Mouse (Mus musculus): ENCODE data around the gene Btnl9. TPM values are rescaled to one million over a fixed set of nuclear protein-coding genes. Genes with fewer than 3 reads are reported as not detected.
"Not testable (repeated sequence)": the region's sequence is repeated elsewhere in the genome, so short reads cannot be mapped to it uniquely, and the experiment has no call there.

Btnl9 gene
- total RNA-seq, 2 experiments from 2014 or later = 0.11 to 0.59 TPM

DNA sequence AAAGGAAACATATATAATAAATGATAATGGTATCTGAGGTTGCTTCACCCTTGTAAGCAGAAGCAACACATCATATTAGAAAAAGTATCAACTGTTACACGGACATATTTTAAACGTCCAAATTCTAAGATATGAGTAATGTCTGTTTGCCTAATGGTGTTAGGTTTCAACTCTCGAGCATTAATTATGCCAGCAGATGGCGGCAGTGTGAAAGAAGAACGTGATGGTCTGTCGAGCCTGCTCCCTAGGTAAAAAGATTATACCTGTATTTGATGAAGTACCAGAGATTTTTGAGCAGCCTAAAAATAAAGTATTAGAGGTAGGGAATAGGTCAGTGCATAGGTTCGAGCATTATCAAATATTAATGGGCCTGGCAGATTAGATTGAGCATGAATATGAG is 2.8 kb upstream of the Btnl9 start:
- intact Hi-C loops (cut with DNase I) = loop anchor here (5.0 kb wide), 1 partner anchor 83 kb away; no protein-coding TSS in a partner anchor
- DNase-seq (ENCODE audit: extremely low spot score in 1 of 2, low spot score in 2 of 2) = peak; percentile 47 to 58

DNA sequence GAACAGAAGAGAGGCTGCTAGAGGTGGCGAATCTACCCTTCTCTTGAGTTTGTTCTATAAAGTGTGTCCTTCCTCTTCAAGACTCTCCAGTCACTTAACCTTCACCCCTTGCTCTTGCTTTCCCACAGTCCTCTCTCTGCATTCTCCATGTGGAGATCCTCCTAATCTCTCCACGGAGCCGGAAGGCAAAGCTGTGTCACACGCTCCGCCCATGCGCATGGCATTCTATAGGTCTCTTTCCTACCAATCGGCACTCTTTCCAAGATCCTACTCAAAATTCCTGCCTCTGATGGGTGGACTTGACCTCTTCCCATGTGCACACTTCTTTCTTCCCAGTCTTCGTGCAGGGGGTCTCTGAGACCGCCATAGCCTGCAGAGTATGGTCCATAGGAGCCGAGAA is 742 bp upstream of the Btnl9 start:
- intact Hi-C loops (cut with DNase I) = loop anchor here (5.0 kb wide), 1 partner anchor 85 kb away; no protein-coding TSS in a partner anchor
- no peak for DNase-seq (ENCODE audit: extremely low spot score in 1 of 2, low spot score in 2 of 2)

DNA sequence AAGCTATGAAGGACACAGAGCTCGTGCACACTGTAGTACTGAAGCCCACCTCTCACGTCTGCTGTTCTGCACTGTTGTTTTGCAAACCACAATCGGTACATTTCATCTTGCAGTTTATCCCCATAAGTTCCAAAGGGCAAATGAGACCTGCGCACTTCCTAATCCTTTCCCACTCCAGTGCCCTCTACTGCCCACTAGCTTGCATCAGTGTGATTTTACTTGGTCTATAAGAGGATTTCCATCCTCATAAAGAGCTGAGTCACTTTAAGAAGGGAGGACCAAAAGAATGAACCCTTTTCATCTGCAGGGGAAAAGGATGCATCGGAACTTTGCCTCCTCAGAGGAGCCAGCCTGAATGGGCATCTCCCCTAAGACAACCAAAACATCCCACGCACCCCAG is 507 bp downstream of the Btnl9 start:
- no peak for DNase-seq (ENCODE audit: extremely low spot score in 1 of 2, low spot score in 2 of 2)
- intact Hi-C loops (cut with DNase I) = loop anchor here (5.0 kb wide), 1 partner anchor 86 kb away; no protein-coding TSS in a partner anchor

DNA sequence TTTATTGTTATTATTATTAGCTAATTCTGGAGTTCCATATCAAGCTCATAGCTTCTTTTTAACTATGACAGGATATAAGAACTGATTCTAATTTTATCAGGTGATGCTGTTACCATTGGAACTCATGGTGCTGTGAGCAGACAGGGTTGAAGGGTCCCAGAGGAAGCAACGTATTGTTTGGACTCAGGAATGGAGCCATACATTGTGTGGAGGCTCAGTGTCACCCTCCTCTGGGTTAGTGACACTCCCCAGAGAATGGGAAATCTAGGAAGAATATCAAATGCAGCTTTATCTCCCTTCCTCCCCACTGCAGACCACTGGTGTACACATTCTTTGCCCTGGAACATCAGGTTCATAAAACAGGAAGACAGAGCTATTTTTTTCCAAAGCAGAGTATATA is 3.8 kb downstream of the Btnl9 start:
- no peak for DNase-seq (ENCODE audit: extremely low spot score in 1 of 2, low spot score in 2 of 2)
- intact Hi-C loops (cut with DNase I) = no loop called here

GRCm38 (mm10) chr11:49176047-49176779 is 10.7 kb downstream of the Btnl9 start:
- DNase-seq (ENCODE audit: extremely low spot score in 1 of 2, low spot score in 2 of 2); intact Hi-C loops (cut with DNase I): not testable (repeated sequence)

- intact Hi-C loops (cut with DNase I) = no loop called here
Measured at GRCm38 (mm10) chr11:49175345-49175744, 11.6 kb downstream of the Btnl9 start.

GRCm38 (mm10) chr11:49170576-49170975 is 16.4 kb downstream of the Btnl9 start:
- intact Hi-C loops (cut with DNase I) = no loop called here
- no peak for DNase-seq (ENCODE audit: extremely low spot score in 1 of 2, low spot score in 2 of 2)

More at GRCm38 (mm10) chr11:49175345-49175744, 11.6 kb downstream of the Btnl9 start:
- no peak for DNase-seq (ENCODE audit: extremely low spot score in 1 of 2, low spot score in 2 of 2)

GRCm38 (mm10) chr11:49168839-49169611 is 17.9 kb downstream of the Btnl9 start:
- DNase-seq (ENCODE audit: extremely low spot score in 1 of 2, low spot score in 2 of 2) = peak in 1 of 2 experiments; percentile 48
- intact Hi-C loops (cut with DNase I) = no loop called here

DNA sequence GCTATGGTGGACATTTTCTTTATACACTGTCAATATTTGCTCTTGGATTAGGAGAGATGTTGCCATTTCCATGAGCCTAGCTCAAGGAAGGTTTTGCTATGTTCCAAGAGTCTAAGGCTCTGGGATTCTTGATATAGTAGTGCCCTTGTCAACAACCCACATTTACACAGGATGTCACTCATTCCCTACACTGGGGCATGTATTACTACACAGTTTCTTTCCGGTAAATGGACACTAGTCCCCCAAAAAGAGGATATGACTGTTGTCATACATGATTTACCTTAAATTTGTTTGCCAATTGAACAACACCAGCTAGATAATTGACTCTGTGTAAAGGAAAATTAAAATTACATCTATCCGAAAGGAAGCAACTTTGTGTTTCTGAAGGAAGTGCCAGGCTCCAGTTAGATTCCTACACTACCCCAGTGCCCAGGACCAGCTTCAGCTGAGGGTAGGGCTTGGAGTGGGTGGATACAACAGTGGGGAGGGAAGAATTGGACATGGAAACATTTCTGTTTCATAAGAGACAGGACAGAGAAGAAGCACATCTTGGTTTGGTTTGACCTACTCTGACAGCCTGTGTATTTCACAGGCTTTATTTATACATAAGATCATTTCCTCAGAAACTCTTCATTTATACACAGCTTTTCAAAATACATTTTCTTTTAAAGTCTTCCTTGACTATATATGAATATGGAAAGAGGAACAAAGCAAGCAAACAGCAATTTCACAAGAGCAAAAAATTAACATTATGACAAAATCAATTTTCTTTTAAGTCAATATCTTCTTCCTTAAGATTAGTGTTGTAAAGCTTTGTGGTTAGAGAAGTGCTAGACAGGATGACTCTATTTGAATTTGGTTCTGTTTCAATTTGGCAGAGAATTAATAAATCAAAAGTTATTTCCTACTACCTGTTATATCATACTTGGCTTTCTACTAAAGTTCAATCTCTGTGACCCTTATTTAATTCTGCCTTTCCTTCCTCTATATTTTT is 29.8 kb downstream of the Btnl9 start:
- intact Hi-C loops (cut with DNase I) = no loop called here
- DNase-seq (ENCODE audit: extremely low spot score in 1 of 2, low spot score in 2 of 2) = no peak

DNA sequence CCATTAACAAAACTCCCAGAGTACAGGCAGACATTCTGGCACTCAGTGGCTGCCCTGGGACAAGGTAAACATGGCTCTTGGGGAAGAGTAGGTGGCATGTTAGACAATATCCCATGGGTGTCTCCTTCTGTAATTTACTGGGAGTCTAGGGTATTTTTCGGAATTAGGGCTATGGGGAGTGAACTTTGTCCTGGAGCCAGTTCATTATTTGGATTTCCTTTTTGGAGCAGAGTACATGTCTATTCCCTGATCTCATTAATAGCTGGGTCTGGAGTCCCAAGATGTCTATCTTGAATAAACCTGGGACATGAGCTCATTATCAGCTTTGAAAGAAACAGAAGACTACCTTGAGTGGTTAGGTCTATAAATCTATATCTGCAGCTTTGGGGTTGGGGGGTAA is 32.9 kb downstream of the Btnl9 start, which contains the start of gene Olfr1394:
Olfr1394 (plus strand) TSS at position 301 of the 400 bp plus-strand sequence.
- no peak for DNase-seq (ENCODE audit: extremely low spot score in 1 of 2, low spot score in 2 of 2)
- intact Hi-C loops (cut with DNase I) = no loop called here

DNA sequence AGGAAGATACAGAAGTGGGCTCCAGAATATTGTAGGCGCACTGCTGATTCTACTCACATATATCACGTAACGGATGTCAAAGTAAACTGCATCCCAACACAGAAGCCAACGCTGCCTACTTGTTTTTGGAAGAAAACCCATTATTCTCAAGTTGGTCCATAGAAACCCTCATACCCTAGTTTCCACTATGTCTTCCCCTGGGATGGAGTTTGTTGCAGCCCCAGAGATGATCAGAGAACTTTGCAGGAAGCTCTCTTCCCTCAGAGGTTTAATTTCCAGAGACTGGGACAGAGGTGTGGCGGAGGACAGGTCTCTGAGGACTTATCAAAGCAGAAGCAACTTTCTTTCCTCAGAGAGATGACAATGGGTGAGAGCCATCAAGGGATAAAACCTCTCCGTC is 45.0 kb downstream of the Btnl9 start, which contains the start of gene Olfr1395:
Olfr1395 (plus strand) TSS at position 301 of the 400 bp plus-strand sequence.
- intact Hi-C loops (cut with DNase I) = no loop called here

GRCm38 (mm10) chr11:49124169-49124568 is 62.8 kb downstream of the Btnl9 start:
- no peak for DNase-seq (ENCODE audit: extremely low spot score in 1 of 2, low spot score in 2 of 2)
- intact Hi-C loops (cut with DNase I) = no loop called here

More for the DNA sequence above, 45.0 kb downstream of the Btnl9 start, which contains the start of gene Olfr1395:
- DNase-seq (ENCODE audit: extremely low spot score in 1 of 2, low spot score in 2 of 2) = no peak

GRCm38 (mm10) chr11:49119635-49120034 is 67.3 kb downstream of the Btnl9 start:
- DNase-seq (ENCODE audit: extremely low spot score in 1 of 2, low spot score in 2 of 2) = no peak
- intact Hi-C loops (cut with DNase I) = no loop called here

Other genes with a start within 250 kb of the Btnl9 start
- gene Psme2b, start 241.0 kb downstream of the Btnl9 start, total RNA-seq (2021) = 1 to 10 TPM; 1.2 to 1.3 TPM
- not detected for gene Olfr56, start 208.3 kb downstream of the Btnl9 start, total RNA-seq (2021)
- under 1 TPM; 0.77 to 0.90 TPM for gene 9930111J21Rik1, start 207.8 kb downstream of the Btnl9 start, total RNA-seq (2021)
- not detected for gene Gm12185, start 194.9 kb downstream of the Btnl9 start, total RNA-seq (2021)
- gene Tgtp1, start 193.0 kb downstream of the Btnl9 start, total RNA-seq (2021) = under 1 TPM in 1 of 2 experiments, not detected in 1; 0.11 TPM
- 1 to 10 TPM in 1 of 2 experiments, under 1 TPM in 1; 0.85 to 1.2 TPM for gene 9930111J21Rik2, start 135.9 kb downstream of the Btnl9 start, total RNA-seq (2021)
- not detected for gene Tgtp2, start 123.0 kb downstream of the Btnl9 start, total RNA-seq (2021)
- gene Ifi47, start 110.6 kb downstream of the Btnl9 start, total RNA-seq (2021) = under 1 TPM; 0.45 to 0.61 TPM
- gene Olfr1396, start 72.3 kb downstream of the Btnl9 start, total RNA-seq (2021) = not detected
- gene Olfr1395, start 44.9 kb downstream of the Btnl9 start, total RNA-seq (2021) = not detected
- not detected for gene Olfr1394, start 32.8 kb downstream of the Btnl9 start, total RNA-seq (2021)
- gene Zfp62, start 16.1 kb upstream of the Btnl9 start, total RNA-seq (2021) = 10 to 100 TPM; 37.4 to 40.4 TPM
- gene Mgat1, start 57.0 kb upstream of the Btnl9 start, total RNA-seq (2021) = 10 to 100 TPM; 60.5 to 67.2 TPM
- under 1 TPM in 1 of 2 experiments, not detected in 1; 0.26 TPM for gene Olfr1393, start 91.1 kb upstream of the Btnl9 start, total RNA-seq (2021)
- under 1 TPM in 1 of 2 experiments, not detected in 1; 0.47 TPM for gene Olfr1392, start 98.1 kb upstream of the Btnl9 start, total RNA-seq (2021)
- gene Olfr10, start 117.6 kb upstream of the Btnl9 start, total RNA-seq (2021) = not detected
- not detected for gene Olfr1391, start 135.6 kb upstream of the Btnl9 start, total RNA-seq (2021)
- not detected for gene Olfr1390, start 148.0 kb upstream of the Btnl9 start, total RNA-seq (2021)
- gene Olfr1389, start 235.9 kb upstream of the Btnl9 start, total RNA-seq (2021) = not detected
- under 1 TPM; 0.30 to 0.54 TPM for gene Olfr1388, start 249.5 kb upstream of the Btnl9 start, total RNA-seq (2021)